Mouse (Mus musculus) T-helper 17 cell (primary cell): Measurements from ENCODE around the gene Rpl35a.
"Not testable (repeated sequence)": the region's sequence is repeated elsewhere in the genome, so short reads cannot be mapped to it uniquely, and the experiment has no call there.

ENCODE experiments used
- in situ Hi-C, 2 experiments: fragments of 300-600 bp; cut with MboI, MseI; formaldehyde crosslinking; loops; 1 replicate in 1 of 2; 2 replicates in 1 of 2; pipeline ENCODE4 v1.15.1; 2025; ENCODE audit warnings: high pct_unique_total_duplicates in 2 of 2

The Rpl35a gene

GRCm38 (mm10) chr16:33055655-33056054 lies 598 bp upstream of the Rpl35a start:
- in situ Hi-C loops: no loop called here

- in situ Hi-C loops: no loop called here
These were observed 533 bp downstream of the Rpl35a start for GRCm38 (mm10) chr16:33056786-33057185.

GRCm38 (mm10) chr16:33058033-33058432 lies 1.8 kb downstream of the Rpl35a start:
- in situ Hi-C loops: no loop called here

- in situ Hi-C loops: not testable (repeated sequence)
These were observed 2.4 kb downstream of the Rpl35a start for GRCm38 (mm10) chr16:33058656-33059055.

GRCm38 (mm10) chr16:33059471-33059870 lies 3.2 kb downstream of the Rpl35a start:
- in situ Hi-C loops: no loop called here

- in situ Hi-C loops: loop anchor here in 1 of 2 experiments (10.0 kb wide), 1 partner anchor 1976 kb away; the partner anchor contains the start of gene Xxylt1
These were observed 4.7 kb downstream of the Rpl35a start for GRCm38 (mm10) chr16:33060926-33061325.

- in situ Hi-C loops: loop anchor here in 1 of 2 experiments (10.0 kb wide), 1 partner anchor 1977 kb away; the partner anchor contains the start of gene Xxylt1
These were observed 5.1 kb downstream of the Rpl35a start for GRCm38 (mm10) chr16:33061400-33061799.

- in situ Hi-C loops: loop anchor here in 1 of 2 experiments (10.0 kb wide), 1 partner anchor 1977 kb away; the partner anchor contains the start of gene Xxylt1
These were observed 5.9 kb downstream of the Rpl35a start, which contains the start of gene Lmln for GRCm38 (mm10) chr16:33062024-33062681. Gene Lmln (plus strand): TSS chr16:33062521.

GRCm38 (mm10) chr16:33062682-33063131 lies 6.5 kb downstream of the Rpl35a start:
- in situ Hi-C loops: loop anchor here in 1 of 2 experiments (10.0 kb wide), 1 partner anchor 1978 kb away; the partner anchor contains the start of gene Xxylt1

GRCm38 (mm10) chr16:33063267-33063666 lies 7.0 kb downstream of the Rpl35a start:
- in situ Hi-C loops: loop anchor here in 1 of 2 experiments (10.0 kb wide), 1 partner anchor 1978 kb away; the partner anchor contains the start of gene Xxylt1

- in situ Hi-C loops: loop anchor here (5.0 to 10.0 kb wide), 2 partner anchors 1977 to 1980 kb away; partner anchors contain the start of gene Xxylt1 (in 1 of the 2)
These were observed 8.4 kb downstream of the Rpl35a start for GRCm38 (mm10) chr16:33064636-33065035.

- in situ Hi-C loops: no loop called here
These were observed 14.7 kb downstream of the Rpl35a start for GRCm38 (mm10) chr16:33070928-33071327.

- in situ Hi-C loops: no loop called here
These were observed 16.8 kb downstream of the Rpl35a start for GRCm38 (mm10) chr16:33072871-33073557.

GRCm38 (mm10) chr16:33074967-33075366 lies 18.7 kb downstream of the Rpl35a start:
- in situ Hi-C loops: no loop called here

- in situ Hi-C loops: no loop called here
These were observed 19.8 kb downstream of the Rpl35a start for GRCm38 (mm10) chr16:33076078-33076477.

- in situ Hi-C loops: no loop called here
These were observed 20.9 kb downstream of the Rpl35a start for GRCm38 (mm10) chr16:33077069-33077627.

- in situ Hi-C loops: loop anchor here in 1 of 2 experiments (10.0 kb wide), 1 partner anchor 1495 kb away; the partner anchor contains the start of gene Kalrn
These were observed 23.8 kb downstream of the Rpl35a start for GRCm38 (mm10) chr16:33080063-33080462.

- in situ Hi-C loops: loop anchor here in 1 of 2 experiments (10.0 kb wide), 1 partner anchor 1492 kb away; the partner anchor contains the start of gene Kalrn
These were observed 26.7 kb downstream of the Rpl35a start for GRCm38 (mm10) chr16:33082951-33083350.

GRCm38 (mm10) chr16:33083996-33084395 lies 27.7 kb downstream of the Rpl35a start:
- in situ Hi-C loops: loop anchor here in 1 of 2 experiments (10.0 kb wide), 1 partner anchor 1491 kb away; the partner anchor contains the start of gene Kalrn

- in situ Hi-C loops: loop anchor here in 1 of 2 experiments (10.0 kb wide), 1 partner anchor 1489 kb away; the partner anchor contains the start of gene Kalrn
These were observed 29.4 kb downstream of the Rpl35a start for GRCm38 (mm10) chr16:33085666-33086065.
